Mouse (Mus musculus) forebrain, embryonic 13.5 days (tissue): Measurements from ENCODE around the gene Dnajb5. TPM values are rescaled to one million over a fixed set of nuclear protein-coding genes. Genes with fewer than 3 reads are reported as not detected.
A peak's percentile ranks its signal among the peaks of the same experiment; 100 is the strongest.

Experiments used
- ATAC-seq: fragments of 200-750 bp; cut with Nextera tagmentation; 2 replicates; pipeline ENCODE4 v1.8.0; 2017
- H3K27ac ChIP-seq: fragments of 300-500 bp; sonication (generic); 2 replicates; pipeline ENCODE4 v1.5.1; 2015; ENCODE audit warnings: inconsistent platforms, mild to moderate bottlenecking, moderate library complexity
- H3K27me3 ChIP-seq: fragments of 300-500 bp; sonication (generic); 2 replicates; pipeline ENCODE4 v1.6.1; 2015; ENCODE audit warnings: mild to moderate bottlenecking, inconsistent platforms
- H3K36me3 ChIP-seq: fragments of 300-500 bp; sonication (generic); 2 replicates; pipeline ENCODE4 v1.6.1; 2015; ENCODE audit warnings: mild to moderate bottlenecking, inconsistent platforms; ENCODE audit not compliant: poor library complexity, severe bottlenecking
- H3K4me1 ChIP-seq: fragments of 300-500 bp; sonication (generic); 2 replicates; pipeline ENCODE4 v1.6.1; 2015; ENCODE audit warnings: inconsistent platforms
- H3K4me2 ChIP-seq: fragments of 300-500 bp; sonication (generic); 2 replicates; pipeline ENCODE4 v1.6.1; 2015; ENCODE audit warnings: inconsistent platforms, mild to moderate bottlenecking, moderate library complexity
- H3K4me3 ChIP-seq: fragments of 300-500 bp; sonication (generic); 2 replicates; pipeline ENCODE4 v1.5.1; 2015; ENCODE audit warnings: mild to moderate bottlenecking, inconsistent platforms
- H3K9ac ChIP-seq: fragments of 300-500 bp; sonication (generic); 2 replicates; pipeline ENCODE4 v1.6.1; 2015; ENCODE audit warnings: mild to moderate bottlenecking, inconsistent platforms
- H3K9me3 ChIP-seq: fragments of 300-500 bp; sonication (generic); replicated peaks from 2 replicates; pipeline ENCODE4 v1.6.1; 2016; ENCODE audit warnings: inconsistent platforms
- WGBS: fragments of 180-500 bp; shearing (Covaris S2); methylation state at CpG from one replicate; pipeline ENCODE4 v1.1.7; 2015; 5-methylcytosine and 5-hydroxymethylcytosine counted together
- polyA plus RNA-seq: library from polyadenylated mRNA; unstranded; fragments of >200 nt; fragmentation: Nextera tagmentation; extraction: Ambion mirVana; gene quantifications from 2 replicates; pipeline ENCODE4 v1.2.1, GENCODE M21; 2015

Dnajb5 gene
- 34.6 and 46.7 TPM in 2 replicates for polyA plus RNA-seq

DNA sequence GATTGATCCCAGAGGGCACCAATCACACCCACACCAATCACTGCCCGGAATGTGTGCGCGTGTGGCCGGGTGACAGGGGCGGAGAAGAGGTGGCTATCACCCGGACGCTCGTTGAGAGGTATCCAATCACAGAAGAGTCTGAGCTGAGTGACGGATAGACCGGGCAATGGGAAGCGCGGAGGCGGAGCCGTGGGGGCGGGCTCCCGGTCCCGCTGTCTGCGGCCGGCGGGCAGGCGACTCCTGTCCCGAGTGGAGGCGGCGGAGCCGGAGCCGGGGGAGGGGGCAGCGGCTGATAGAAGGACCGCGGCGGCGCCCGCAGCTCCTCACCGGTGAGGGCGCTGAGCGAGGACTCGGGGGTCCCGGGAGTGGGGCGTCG is at the start of gene Dnajb5:
Gene Dnajb5, plus strand, starts transcription at position 139 of the 376 bp plus-strand sequence.
- peak; percentile 95 for ATAC-seq
- Histone ChIP-seq H3K9me3 (no peaks in the 10 kb centered on the region), H3K4me1 (peaks cover 83% of the 10 kb centered on the region), H3K36me3 (peaks cover 7% of the 10 kb centered on the region; the same call in 1 of the 2 replicates), H3K4me3 (peak within 1 kb of the TSS; percentile 69), H3K27me3 (no peaks in the 10 kb centered on the region), H3K4me2 (peak within 1 kb of the TSS; percentile 98), H3K9ac (peak within 1 kb of the TSS; percentile 91), H3K27ac (peak within 1 kb of the TSS; percentile 97)
- WGBS: under 1% methylated on average over 39 of the region's 39 CpGs

DNA sequence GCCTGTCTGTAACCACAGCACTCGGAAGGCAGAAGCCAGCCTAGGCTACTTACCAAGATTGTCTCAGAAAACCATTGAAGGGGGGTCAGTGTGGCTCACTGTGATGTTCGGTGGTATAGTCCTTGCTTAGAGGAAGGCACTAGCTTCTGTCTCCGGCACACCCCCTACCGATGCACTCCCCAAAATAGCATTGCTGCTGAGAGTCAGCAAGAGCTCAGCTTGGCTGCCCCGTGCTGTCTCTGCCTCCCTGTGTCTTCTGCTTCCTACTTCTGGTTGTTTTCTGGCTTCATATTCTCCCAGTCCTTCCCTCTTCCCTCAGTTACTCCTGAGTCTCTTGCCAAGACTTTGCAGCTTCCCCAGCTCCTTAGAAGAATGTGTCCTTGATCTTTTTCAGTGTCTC is 48.7 kb upstream of the Dnajb5 start:
- no peak overlapping the region for H3K4me2 ChIP-seq
- WGBS: 71% methylated on average over 5 of the region's 5 CpGs
- no peak for ATAC-seq
- no peak overlapping the region for H3K4me3 ChIP-seq
- H3K27ac ChIP-seq: no peak overlapping the region
- H3K4me1 ChIP-seq: no peaks in the 10 kb centered on the region
- H3K36me3 ChIP-seq: no peaks in the 10 kb centered on the region
- peaks cover 5% of the 10 kb centered on the region; the same call in 1 of the 2 replicates for H3K27me3 ChIP-seq
- H3K9ac ChIP-seq: no peak overlapping the region
- H3K9me3 ChIP-seq: no peaks in the 10 kb centered on the region

DNA sequence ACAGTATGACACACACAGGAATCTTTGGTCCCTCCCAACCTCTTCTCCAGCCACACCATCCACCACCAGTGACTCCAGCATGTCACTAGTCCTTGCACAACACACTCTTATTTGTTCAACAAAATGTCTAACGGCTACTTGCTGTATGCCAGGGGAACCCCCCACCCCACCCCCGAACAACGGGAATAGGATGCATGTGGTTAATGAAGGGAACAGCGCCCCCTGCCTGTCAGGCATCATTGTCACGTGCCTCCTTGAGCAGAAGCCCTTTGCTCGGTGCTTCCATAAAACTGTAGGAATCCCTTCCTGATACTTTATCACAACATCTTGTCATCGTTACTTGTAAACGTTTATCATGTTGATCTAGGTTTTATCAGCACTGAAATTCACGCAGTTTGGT is 47.4 kb upstream of the Dnajb5 start:
- 70% methylated on average over 9 of the region's 9 CpGs for WGBS
- Histone ChIP-seq H3K9ac (no peak overlapping the region), H3K27me3 (peaks cover 5% of the 10 kb centered on the region; the same call in 1 of the 2 replicates)

DNA sequence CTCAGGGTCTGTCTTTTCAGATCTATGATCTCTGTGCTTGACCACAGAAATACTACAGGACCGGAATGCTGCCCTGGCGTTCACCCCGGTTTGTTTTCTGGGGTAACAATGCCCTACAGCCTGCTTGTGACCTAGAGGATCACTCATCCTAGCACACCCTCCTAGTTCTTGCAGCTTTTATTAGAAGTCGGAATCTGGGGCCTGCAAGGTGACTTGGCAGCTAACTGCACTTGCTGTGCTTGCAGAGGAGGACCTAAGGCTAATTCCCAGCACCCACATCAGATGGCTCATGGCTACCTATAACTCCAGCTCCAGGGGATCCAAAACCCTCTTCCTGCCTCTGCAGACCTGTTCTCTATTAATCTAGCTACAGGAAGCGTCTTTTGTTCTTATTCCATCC is 46.9 kb upstream of the Dnajb5 start:
- no peak overlapping the region for H3K4me3 ChIP-seq
- ATAC-seq: no peak
- H3K36me3 ChIP-seq: no peaks in the 10 kb centered on the region
- no peaks in the 10 kb centered on the region for H3K9me3 ChIP-seq
- H3K27me3 ChIP-seq: peaks cover 5% of the 10 kb centered on the region; the same call in 1 of the 2 replicates
- H3K9ac ChIP-seq: no peak overlapping the region
- H3K4me2 ChIP-seq: no peak overlapping the region
- H3K4me1 ChIP-seq: no peaks in the 10 kb centered on the region
- WGBS: 93% methylated on average over 5 of the region's 5 CpGs
- H3K27ac ChIP-seq: no peak overlapping the region

More for the DNA sequence above, 47.4 kb upstream of the Dnajb5 start:
- Histone ChIP-seq H3K36me3 (no peaks in the 10 kb centered on the region), H3K4me1 (no peaks in the 10 kb centered on the region), H3K9me3 (no peaks in the 10 kb centered on the region), H3K4me3 (no peak overlapping the region), H3K4me2 (no peak overlapping the region), H3K27ac (no peak overlapping the region)
- no peak for ATAC-seq

DNA sequence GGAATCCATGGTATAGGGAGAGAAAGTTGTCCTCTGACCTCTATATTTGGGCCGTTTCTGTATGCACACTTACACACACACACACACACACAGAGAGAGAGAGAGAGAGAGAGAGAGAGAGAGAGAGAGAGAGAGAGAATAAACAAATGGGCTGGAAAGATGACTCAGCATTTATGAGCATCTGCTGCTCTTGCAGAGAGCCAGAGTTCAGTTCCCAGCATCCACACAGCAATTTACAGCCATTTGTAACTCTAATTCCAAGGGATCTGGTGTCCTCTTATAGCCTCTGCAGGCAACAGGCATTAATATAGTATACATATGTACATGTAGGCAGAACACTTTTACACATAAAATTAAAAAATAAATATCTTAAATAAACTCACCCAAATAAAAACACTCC is 45.7 kb upstream of the Dnajb5 start:
- Histone ChIP-seq H3K9ac (no peak overlapping the region), H3K4me1 (no peaks in the 10 kb centered on the region), H3K36me3 (no peaks in the 10 kb centered on the region), H3K27ac (no peak overlapping the region), H3K27me3 (no peaks in the 10 kb centered on the region), H3K4me2 (no peak overlapping the region), H3K4me3 (no peak overlapping the region), H3K9me3 (no peaks in the 10 kb centered on the region)
- WGBS: 91% methylated on average over 1 of the region's 1 CpGs
- ATAC-seq: no peak

DNA sequence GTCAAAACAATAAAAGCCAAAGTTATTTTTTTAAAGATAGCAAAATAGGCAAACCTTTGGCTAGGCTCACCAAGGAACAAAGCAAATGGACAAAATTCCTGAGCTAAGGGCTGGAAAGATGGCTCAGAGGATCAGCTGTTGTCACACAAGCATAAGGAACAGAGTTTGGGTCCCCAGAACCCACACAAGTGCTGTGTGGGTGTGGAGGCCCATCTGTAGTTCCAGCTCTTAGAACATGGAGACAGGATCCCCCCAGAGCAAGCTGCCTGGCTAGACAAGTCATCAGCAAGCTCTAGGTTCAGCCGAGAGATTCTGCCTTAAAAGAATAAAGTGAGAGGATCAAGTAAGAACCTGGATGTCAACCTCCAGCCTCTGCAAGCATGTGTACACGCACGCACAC is 45.1 kb upstream of the Dnajb5 start:
- no peak overlapping the region for H3K27ac ChIP-seq
- H3K4me2 ChIP-seq: no peak overlapping the region
- no peak for ATAC-seq
- H3K4me1 ChIP-seq: no peaks in the 10 kb centered on the region
- no peaks in the 10 kb centered on the region for H3K9me3 ChIP-seq
- no peak overlapping the region for H3K4me3 ChIP-seq
- H3K27me3 ChIP-seq: no peaks in the 10 kb centered on the region
- WGBS: 71% methylated on average over 3 of the region's 3 CpGs
- no peak overlapping the region for H3K9ac ChIP-seq
- no peaks in the 10 kb centered on the region for H3K36me3 ChIP-seq

DNA sequence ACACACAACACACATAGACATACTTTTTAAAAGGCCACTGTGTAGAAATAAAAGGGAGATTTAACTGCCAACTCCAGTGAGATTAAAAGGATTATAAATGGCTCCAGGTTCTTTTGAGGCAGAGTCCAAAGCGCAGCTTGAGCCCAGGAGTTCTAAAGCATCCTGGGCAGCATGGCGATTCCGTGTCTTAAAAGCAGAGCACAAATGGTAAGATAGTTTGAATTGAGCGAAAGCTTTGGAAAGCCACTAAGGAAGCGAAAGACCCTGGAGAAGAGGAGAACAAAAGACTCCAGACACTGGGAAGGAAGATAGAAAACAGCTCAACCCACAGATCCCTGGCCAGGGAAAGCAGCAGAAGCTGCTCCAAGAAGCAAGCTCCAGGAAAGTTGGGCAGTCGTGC is 44.6 kb upstream of the Dnajb5 start:
- H3K4me2 ChIP-seq: no peak overlapping the region
- H3K4me3 ChIP-seq: no peak overlapping the region
- no peaks in the 10 kb centered on the region for H3K36me3 ChIP-seq
- H3K27me3 ChIP-seq: no peaks in the 10 kb centered on the region
- H3K4me1 ChIP-seq: no peaks in the 10 kb centered on the region
- no peaks in the 10 kb centered on the region for H3K9me3 ChIP-seq
- no peak overlapping the region for H3K9ac ChIP-seq
- no peak overlapping the region for H3K27ac ChIP-seq
- WGBS: 39% methylated on average over 6 of the region's 6 CpGs
- no peak for ATAC-seq

DNA sequence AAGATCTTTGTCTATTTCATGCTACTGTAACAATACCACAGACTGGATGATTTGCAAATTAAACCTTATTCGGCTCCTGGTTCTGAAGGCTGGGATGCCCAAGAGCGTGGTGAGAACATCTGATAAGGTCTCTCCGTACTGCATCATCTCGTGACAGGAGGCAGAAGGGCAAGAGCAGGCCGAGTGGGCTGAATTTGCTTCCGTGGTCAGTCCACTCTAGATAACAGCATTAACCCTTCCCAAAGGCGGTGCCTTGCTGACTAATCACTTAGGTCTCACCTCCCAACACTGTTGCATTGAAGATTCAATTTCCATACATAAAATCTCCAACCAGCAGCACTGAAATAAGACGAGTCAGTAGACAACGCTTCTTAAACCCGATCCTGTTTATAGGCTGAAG is 36.2 kb upstream of the Dnajb5 start:
- Histone ChIP-seq H3K9me3 (no peaks in the 10 kb centered on the region), H3K4me2 (no peak overlapping the region), H3K4me1 (peaks cover 12% of the 10 kb centered on the region), H3K27ac (no peak overlapping the region), H3K9ac (no peak overlapping the region), H3K27me3 (peaks cover 27% of the 10 kb centered on the region), H3K36me3 (no peaks in the 10 kb centered on the region), H3K4me3 (no peak overlapping the region)
- ATAC-seq: no peak
- WGBS: 58% methylated on average over 10 of the region's 10 CpGs

DNA sequence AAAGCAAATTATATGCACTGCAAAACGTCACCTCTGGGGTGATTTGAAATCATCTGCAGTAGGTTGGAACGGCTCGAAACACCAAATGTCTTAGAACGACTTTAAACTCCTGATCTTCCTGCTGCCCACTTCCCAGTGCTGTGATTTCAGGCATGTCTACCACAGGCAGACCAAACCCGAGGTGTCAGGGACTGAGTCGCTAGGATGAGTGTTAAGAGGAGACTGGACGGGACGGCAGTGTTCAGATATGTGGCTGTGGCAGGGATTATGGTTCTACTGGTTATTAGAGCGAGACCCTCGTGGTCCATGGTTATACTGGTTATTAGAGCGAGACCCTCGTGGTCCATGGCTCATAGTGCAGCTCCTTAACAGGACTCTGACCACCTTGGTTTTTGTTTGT is 34.3 kb upstream of the Dnajb5 start:
- Histone ChIP-seq H3K4me2 (no peak overlapping the region), H3K9ac (no peak overlapping the region), H3K27me3 (peaks cover 33% of the 10 kb centered on the region), H3K4me1 (peaks cover 12% of the 10 kb centered on the region), H3K36me3 (no peaks in the 10 kb centered on the region), H3K4me3 (no peak overlapping the region), H3K27ac (no peak overlapping the region), H3K9me3 (no peaks in the 10 kb centered on the region)
- ATAC-seq: no peak
- 86% methylated on average over 12 of the region's 12 CpGs for WGBS

DNA sequence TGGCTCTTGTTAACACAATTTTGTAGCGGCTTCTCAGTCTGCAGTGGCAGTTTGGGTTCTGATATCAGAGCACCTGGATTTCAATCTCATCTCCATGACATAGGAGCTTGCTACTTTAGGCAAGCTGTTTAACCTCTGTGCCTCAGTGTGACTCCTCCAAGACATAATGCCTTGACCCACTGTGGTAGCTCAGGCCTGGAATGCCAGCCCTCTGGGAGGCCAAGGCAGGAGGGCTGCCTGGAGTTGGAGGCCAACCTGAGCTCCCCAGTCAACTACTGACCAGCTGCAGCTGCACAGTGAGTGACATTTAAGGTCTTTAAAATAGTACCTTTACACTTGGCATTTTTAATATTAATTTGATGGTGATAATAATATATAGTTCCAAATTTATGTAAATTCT is 33.6 kb upstream of the Dnajb5 start:
- Histone ChIP-seq H3K9me3 (no peaks in the 10 kb centered on the region), H3K4me3 (no peak overlapping the region), H3K27ac (no peak overlapping the region), H3K4me2 (no peak overlapping the region), H3K4me1 (peaks cover 12% of the 10 kb centered on the region), H3K27me3 (peaks cover 33% of the 10 kb centered on the region), H3K36me3 (no peaks in the 10 kb centered on the region), H3K9ac (no peak overlapping the region)
- 78% methylated on average over 1 of the region's 1 CpGs for WGBS
- no peak for ATAC-seq

DNA sequence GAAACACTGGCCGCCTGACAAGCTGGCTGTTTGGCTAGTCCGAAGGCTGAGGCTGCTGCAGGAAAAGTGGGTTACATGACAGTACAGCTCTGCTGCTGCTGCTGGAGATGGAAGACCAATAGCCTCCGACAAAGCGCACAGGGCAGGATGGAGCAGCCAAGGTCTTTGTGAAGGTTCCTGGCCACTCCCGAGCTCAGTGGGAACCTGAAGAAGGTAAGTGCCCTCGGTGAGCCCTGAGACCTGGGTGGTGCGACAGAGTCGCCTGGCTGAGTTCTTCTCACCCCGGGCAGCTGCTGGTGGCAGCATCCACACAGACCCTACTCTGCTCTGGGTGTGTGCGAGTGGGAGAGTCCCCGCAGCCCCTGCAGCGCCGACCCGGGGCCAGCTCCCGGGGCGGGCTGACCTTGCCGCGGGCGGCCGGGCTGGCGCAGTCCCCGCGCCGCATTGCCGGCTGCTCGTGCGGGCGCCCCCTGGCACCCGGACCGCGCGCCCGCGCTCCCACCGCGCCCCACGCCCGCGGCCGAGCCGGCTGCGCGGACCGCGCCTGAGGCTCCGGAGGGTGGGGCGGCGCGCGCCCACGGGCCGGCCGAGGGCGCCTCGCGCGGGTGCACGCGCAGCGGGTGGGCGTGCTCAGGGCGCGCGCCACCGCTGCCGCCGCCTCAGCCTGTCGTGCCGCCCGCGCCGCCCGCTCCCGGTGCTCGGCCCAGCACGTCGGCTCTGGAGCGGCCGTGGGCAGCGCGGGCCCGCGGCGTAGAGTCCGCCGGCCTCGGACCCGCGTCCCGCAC is 32.8 kb upstream of the Dnajb5 start, which contains the start of gene Phf24:
Gene Phf24, plus strand, starts transcription at position 44 of the 785 bp plus-strand sequence.
- Histone ChIP-seq H3K27ac (no peak within 1 kb of the TSS; the same call in 1 of the 2 replicates), H3K4me1 (peaks cover 16% of the 10 kb centered on the region), H3K9ac (peak within 1 kb of the TSS; percentile 84), H3K27me3 (peaks cover 33% of the 10 kb centered on the region), H3K4me3 (peak within 1 kb of the TSS; percentile 66), H3K9me3 (no peaks in the 10 kb centered on the region), H3K36me3 (no peaks in the 10 kb centered on the region), H3K4me2 (peak within 1 kb of the TSS; percentile 88)
- 4% methylated on average over 39 of the region's 90 CpGs for WGBS
- peak; percentile 84 for ATAC-seq

DNA sequence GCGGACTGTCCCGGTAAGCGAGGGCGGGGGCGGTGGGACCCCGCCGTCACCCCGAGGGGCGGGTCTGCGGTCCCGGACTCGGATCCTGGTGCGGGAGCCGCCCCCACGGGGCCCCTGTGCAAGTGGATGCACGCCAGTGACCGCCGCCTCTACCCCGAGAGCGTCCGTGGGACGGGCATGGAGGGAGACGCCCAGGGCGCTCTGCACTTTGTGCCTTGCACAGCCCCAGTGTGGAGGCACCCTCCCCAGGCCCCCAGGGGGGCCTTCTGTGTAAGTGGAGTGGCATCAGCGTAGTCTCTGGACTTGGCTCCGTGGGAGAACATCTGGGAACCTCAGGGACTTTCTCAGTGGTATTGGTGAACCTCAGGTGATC is 32.2 kb upstream of the Dnajb5 start:
- Histone ChIP-seq H3K9me3 (no peaks in the 10 kb centered on the region), H3K4me2 (peak overlapping the region; percentile 88), H3K36me3 (no peaks in the 10 kb centered on the region), H3K4me1 (peaks cover 16% of the 10 kb centered on the region), H3K27ac (no peak overlapping the region), H3K4me3 (peak overlapping the region; percentile 66), H3K27me3 (peaks cover 33% of the 10 kb centered on the region), H3K9ac (peak overlapping the region; percentile 84)
- WGBS: 2% methylated on average over 23 of the region's 26 CpGs
- peak; percentile 58; the same call in 1 of the 2 replicates for ATAC-seq

DNA sequence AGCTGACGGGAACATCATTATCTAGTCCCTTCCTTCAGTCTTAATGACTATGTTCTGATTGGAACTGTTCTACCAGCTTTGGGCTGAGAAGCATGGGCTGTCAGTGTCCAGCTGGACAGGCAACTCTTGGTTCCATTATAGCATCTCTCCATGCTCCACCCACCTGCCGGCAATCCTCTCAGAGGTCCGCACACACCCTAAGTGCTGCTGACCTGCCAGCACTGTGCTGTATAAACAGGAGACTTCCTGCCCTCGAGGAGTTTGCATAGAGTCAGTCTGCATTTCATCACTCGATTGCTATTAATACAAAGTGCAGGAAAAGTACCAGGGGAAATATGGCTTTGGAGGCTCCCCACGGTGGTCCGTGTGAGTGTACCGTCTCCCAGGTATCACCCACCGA is 28.9 kb upstream of the Dnajb5 start:
- H3K4me3 ChIP-seq: no peak overlapping the region
- 89% methylated on average over 9 of the region's 9 CpGs for WGBS
- no peak overlapping the region for H3K9ac ChIP-seq
- no peaks in the 10 kb centered on the region for H3K9me3 ChIP-seq
- peaks cover 23% of the 10 kb centered on the region for H3K27me3 ChIP-seq
- H3K36me3 ChIP-seq: no peaks in the 10 kb centered on the region
- ATAC-seq: no peak
- H3K4me2 ChIP-seq: no peak overlapping the region
- H3K4me1 ChIP-seq: peaks cover 18% of the 10 kb centered on the region
- H3K27ac ChIP-seq: no peak overlapping the region
